Mouse (Mus musculus): ENCODE measurements around the gene Rab3gap1.

Rab3gap1 gene

DNA sequence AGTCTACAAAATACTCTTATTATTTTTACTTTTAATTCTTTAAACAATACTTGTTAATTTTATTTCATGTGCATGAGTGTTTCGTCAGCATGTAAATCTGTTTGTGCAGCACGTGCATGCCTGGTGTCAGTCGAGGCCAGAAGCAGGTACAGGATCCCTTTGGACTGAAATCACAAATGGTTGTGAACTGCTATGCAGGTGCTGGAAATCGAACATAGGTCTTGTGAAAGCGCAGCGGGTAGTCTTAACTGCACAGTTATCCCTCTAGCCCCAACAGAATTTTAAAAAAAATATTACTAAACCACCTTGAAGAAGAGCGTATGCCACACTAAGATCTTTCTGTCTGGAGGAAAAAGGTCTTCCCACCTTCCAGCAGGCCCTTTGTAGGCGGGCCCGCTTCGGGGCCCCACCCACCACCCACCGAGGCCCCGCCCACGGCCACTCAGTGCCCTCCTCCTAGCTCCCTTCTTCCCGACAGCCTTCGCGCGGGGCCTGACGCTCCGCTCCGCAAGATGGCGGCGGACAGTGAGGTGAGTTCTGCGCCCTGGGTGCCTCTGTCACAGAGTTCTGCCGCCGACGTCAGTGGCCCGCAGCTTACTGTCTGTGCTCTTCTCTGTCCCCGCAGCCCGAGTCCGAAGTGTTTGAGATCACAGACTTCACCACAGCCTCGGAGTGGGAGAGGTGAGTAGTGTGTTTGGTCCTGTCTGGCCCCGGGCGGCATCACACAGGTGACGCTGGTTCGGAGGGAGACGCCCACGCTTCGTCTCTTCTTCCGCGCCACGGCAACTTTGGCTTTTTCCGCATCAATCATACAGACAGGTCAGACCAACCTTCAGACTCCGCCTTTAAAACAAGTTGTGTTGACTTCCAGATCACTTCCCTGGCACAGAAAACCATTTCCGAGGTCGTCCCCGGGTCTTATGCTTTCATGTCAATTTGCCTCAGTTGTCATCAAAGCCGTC lies at the start of gene Rab3gap1:
Rab3gap1 (plus strand) TSS at position 474 of the 962 bp plus-strand sequence.
- DNase-seq (ENCODE audit: low spot score), result peak; percentile 86

DNA sequence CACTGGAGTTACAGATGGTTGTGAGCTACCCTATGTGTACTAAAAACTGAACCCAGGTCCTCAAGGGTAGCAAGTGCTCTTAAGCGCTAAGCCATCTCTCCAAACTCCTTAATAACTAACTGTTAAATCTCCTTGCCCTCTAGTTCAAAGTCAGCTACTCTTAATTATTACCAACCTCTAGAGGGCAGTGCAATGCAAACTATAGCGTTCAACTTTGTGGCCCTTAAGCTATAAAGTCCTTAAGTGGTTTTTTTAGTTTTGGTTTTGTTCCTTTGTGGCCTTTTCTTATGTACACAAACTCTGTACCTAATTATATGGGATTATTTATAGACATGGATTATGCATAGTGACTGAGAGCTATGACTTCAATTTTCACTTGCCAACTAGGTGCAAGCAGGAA lies 41.2 kb upstream of the Rab3gap1 start:
- no peak for DNase-seq (ENCODE audit: low spot score)

DNA sequence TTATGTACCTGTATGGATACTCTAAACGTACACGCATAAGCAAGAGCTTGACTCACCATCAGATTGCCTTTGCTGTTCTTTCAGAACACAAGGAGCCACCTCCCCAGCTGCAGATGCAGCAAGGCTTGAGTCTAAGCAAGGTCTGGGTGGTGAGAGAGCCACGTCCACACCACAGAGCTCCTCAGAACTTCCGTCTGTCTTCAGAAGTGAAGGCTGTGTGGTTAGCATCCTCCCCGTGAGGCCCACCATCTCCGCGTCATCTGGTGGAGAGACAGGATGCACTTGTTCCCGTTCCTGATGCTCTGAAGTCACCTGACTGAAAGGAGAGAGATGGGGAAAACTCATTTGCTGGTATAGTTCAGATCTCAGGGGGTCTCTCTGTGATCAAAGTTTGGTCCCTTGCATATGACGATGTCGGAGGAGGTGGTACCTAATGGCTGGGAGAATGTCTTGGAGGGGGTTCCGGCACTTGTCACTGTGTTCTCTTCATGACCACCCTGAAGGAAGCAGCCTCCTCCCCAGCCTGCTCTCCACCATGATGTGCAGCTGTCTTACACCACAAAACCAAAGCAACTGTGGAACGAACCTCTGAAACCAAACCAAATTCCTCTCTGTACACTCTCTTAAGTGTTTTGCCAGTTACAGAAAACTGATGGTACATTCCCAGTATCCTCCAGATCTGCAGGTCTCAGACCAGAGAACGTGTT lies 38.2 kb upstream of the Rab3gap1 start:
- DNase-seq (ENCODE audit: low spot score), result no peak

DNA sequence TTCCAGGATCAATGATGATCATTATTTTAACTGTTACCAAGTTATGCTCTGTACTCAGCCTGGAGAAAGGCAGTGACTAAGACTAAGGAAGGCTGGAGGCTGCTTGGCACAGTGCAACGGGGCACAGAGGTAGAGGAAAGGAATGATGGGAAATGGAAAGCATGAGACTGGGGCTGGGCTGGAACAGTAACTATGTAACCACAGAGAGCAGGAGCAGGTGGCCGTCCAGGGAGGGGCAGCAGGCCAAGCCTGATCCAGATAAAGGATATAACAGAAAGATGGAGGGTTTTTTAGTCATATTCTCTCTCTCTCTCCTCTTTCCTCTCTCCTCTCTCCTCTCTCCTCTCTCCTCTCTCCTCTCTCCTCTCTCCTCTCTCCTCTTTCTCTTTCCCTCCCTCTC lies 34.9 kb upstream of the Rab3gap1 start:
- DNase-seq (ENCODE audit: low spot score), result no peak

DNA sequence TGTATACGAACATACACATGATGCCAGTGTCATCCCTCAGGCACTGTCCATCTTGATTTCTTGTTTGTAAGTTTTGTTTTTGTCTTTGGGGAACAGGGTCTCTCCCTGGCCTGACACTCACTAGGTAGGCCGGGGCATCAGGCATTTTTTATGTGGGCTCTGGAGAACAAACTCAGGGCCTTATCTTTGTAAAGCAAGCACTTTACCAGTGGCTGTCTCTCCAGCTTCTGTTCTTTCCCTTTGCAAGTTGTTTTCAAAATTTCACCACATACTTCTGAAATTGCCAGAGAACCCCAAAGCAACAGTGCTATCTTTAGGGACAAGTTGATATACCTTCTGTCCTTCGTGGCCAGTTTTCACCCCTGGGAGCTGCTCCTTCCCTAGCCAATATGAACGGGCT lies 34.4 kb upstream of the Rab3gap1 start:
- DNase-seq (ENCODE audit: low spot score), result no peak

DNA sequence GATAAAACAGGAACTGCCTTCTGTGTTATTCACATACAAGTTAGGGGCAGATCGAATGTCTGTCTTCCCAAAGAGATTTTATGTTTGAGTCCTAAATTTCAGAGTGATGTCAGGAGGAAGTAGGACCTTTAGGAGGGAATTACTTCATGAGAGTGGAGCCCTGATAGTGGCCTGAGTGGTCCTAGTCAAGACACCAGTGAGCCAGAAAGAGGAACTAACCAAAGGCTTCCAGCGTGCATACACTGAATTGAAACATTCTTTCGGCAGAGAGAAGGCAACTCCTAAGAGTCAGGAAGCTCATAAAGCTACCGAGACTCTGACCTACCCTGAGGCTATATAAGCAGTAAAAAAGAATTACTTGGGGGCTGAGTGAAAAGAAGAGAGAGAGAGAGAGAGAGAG lies 32.0 kb upstream of the Rab3gap1 start:
- no peak for DNase-seq (ENCODE audit: low spot score)

DNA sequence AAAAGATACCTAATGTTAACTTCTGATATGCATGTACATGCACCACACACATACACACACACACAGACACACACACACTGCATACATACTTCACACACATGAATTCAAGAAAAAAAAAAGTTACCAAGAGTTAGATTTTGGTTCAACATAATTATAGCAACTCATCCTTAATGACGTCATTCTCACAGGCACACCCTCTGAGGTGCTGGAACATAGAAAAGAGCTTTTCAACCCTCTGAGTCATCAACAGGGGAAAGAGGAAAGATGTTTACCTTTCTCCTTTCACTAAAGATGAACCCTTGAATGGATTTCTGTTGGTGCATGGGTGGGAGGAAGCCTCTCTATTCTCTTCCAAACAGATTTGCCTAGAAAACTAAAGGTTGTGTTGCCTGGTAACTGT lies 30.0 kb upstream of the Rab3gap1 start:
- no peak for DNase-seq (ENCODE audit: low spot score)

DNA sequence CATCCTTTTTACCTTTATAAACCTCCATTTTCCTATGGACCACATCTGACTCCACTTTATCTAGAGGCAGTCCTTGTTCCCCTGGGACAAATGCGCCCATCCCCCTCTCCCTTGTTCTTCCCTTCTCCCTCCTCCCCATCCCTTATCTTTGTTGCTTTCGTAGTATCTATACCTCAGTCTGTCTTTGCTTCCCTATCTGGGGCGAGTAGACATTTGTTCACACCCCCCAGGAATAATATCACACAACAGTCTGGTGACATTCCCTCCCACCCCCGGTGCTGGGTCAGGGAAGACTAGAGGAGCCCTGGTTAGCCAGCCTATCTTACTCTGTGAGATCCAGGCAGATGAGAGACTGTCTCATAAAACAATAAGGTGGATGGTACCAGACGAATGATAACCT lies 23.1 kb upstream of the Rab3gap1 start:
- no peak for DNase-seq (ENCODE audit: low spot score)

DNA sequence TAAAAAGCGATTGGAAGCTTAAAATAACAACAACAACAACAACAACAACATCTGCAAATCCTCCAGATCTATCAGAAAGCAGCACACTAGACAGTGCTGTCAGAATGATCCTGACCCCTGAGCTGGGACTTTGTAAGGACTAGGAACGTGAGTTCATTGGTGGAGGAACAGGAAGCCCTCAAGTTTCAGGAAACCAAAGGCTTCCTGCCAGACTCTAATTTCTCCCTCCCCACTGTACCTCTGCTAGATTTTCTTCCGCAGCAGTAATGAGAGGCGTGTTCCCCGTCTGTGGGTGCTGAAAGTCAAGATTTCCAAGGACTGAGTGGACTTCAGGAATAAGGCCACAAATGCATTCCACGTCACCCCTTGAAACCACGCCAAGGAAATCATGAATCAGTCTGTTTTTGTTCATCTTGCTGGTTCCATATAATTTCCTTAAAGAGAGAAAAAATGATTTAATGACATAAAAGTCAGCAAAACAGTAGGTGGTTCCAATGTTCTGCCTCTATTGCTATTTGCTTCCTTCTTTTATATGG lies 18.4 kb upstream of the Rab3gap1 start:
- DNase-seq (ENCODE audit: low spot score), result no peak

DNA sequence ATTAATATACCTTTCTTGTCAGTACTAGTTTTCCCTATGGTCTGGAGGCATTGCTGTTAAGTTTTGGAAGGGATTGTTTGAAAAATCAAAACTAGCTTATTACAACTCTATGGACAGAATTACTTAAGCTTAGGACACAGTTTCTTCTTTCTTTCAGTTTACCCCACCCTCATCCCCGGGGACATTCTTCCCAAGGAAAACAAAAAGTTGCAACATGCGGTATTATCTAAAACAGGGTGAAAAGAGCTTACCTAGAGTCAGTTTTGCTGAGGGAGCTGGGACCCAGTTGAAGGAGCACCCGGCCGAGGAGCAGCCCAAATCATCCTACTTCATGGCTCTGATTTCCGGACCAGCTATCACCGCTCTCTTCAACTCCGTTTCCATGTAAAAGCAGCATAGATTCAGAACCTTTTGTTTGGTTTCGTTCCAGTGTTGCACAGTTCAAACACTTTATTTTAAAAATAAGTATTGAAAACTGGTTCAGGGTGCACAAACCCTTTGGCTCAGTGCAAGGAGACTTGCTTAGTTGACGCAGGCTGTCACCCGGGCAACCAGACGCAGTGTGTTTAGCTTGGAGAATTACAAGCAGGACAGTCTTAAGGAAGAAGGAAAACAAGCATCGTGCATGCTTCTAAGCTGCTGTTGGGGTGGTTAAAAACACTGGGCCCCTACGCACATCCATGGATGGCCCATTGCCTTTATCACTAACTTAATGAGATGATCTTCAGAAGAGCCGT lies 13.9 kb upstream of the Rab3gap1 start, which contains the start of gene Map3k19:
Map3k19 (minus strand) TSS at position 546 of the 737 bp plus-strand sequence.
- no peak for DNase-seq (ENCODE audit: low spot score)

DNA sequence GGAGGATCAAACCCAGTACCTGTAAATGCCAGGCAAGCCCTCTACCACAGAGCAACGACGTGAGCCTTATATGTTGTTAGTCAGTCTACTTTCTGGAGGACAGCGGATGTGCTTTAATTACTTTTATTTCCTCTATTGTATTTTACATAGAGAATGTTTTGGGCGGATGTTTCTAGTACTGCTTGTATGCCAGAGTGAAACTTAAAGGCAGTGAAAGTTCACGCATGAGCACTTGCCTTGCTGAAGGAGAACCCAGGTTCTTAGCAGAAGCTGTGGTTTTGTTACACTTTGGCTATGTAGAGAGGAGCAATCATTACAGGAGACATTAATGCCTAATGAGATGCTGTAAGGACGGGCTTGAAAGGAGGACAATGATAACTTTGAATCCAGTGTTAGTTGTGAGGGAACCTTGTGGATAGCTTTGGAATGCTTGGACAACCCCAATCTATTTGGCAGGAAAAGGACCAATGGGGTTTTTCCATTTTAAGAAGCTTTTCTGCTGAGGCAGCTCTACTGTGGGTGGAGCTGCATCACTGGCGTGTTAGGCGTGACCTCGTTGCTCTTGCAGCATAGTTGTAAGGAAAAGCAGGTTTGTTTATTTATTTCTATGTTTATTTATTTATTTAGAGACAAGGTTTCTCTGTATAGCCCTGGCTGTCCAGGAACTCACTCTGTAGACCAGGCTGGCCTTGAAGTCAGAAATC lies 9.5 kb upstream of the Rab3gap1 start:
- DNase-seq (ENCODE audit: low spot score), result no peak

DNA sequence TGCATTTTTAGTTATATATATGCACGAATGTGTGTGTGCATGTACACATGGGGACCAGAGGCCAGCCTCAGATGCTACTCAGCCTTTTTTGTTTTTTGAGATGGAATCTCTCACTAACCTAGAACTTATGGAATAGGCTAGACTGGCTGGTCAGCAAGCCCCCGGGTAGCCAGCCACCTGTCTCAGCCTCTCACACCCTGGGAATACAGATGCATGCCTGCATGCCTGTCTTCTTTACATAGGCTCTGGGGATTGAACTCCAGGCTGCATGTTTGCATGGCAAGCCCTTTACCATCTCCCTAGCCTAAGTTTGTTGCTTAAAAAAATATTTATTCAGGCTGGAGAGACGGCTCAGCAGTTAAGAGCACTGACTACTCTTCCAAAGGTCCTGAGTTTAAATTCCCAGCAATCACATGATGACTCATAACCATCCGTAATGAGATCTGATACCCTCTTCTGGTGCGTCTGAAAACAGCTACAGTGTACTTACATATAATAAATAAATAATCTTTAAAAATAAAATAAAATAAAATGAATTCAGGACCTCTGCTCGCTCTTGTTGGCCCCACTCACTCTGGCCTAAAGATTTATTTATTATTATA lies 8.7 kb upstream of the Rab3gap1 start:
- no peak for DNase-seq (ENCODE audit: low spot score)

DNA sequence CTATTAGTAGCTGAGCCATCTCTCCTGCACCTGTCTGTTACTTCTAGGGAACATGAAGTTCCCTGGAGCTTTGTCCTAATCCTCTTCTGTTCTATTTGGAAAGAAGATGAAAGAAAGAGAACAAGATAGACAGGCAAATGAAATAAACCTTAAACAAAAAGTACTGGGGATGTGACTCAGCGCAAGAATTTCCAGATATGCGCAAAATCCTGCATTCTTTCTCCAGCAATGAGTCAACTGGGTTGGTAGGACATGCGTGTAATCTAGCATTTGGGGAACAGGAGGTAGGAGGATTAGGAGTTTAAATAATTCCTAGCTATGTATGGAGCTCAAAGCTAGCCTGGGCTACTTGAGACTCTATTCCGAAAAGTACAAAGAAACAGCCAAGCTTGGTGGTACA lies 8.1 kb upstream of the Rab3gap1 start:
- no peak for DNase-seq (ENCODE audit: low spot score)

DNA sequence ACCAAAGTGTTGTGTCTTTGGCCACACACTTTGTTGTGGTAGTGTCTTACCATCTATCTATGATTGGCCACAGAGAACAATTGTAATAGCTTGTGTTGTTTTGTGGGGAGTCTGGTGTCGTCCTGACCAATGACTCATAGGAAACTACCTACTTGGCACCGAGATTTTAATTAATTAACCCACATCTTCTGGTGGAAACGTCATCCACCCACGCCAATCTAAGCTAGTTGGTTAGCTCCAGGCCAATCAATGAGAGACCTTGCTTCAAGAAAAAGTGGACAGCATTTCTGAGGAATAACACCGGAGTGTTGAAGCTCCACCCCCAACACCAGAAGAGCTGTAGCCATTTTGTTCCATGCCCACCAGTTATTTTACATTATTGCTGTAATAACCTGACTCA lies 6.7 kb upstream of the Rab3gap1 start:
- DNase-seq (ENCODE audit: low spot score), result no peak

DNA sequence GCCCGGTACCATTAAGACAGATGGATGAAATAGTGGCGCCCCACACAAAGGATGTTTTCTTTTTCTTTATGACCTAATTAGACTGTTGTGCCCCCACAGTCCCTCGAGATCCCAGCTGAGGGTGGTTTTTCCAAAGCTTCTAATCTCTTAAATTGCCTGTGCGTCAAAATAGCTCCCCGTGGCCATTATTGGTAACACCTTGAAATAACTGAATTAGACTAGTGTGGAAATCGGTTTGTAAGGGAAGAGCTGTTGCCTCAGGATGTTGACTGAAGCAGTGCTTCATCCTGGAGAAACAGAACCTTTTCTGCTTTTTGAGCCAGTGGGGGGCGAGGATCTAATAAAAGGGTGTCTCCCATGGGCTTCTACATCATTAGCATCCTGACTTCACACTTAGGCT lies 4.8 kb upstream of the Rab3gap1 start:
- no peak for DNase-seq (ENCODE audit: low spot score)

DNA sequence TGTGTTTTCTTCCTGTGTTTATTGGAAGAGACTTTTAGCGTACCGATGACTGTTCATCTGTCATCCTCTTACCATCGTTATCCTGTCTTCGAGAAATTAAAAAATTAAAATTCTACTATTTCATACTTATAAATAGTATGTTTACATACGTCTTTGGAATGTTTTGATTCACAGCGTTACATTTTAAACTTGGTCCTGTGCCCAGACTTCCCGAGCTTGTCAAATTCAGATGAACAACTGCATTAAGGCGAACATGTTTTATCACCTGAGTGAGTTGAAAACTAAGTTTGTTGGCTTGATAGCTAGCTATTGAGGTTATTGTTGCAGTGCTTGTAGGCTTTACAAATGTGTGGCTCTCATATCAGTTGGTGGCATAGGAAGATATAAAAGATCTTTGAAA lies 703 bp downstream of the Rab3gap1 start:
- no peak for DNase-seq (ENCODE audit: low spot score)

DNA sequence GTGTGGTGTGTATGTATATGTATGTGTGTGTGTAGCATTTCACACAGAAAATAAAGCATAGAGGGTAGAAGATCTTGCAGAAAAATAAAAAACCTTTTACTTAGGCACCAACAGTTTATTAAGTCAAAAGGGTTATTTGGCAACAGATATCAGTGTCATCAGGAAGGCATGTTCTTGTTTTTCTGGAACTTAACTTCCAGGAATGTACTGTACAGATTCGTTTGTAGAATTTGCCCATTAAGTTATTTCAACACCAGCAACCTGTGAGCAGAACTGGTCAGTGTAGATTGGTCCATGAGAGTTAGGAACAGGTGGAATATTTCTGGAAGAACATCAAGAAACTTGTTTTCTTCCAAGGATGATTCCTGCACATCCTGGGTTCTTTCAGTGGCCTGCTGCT lies 30.8 kb downstream of the Rab3gap1 start:
- DNase-seq (ENCODE audit: low spot score), result no peak

DNA sequence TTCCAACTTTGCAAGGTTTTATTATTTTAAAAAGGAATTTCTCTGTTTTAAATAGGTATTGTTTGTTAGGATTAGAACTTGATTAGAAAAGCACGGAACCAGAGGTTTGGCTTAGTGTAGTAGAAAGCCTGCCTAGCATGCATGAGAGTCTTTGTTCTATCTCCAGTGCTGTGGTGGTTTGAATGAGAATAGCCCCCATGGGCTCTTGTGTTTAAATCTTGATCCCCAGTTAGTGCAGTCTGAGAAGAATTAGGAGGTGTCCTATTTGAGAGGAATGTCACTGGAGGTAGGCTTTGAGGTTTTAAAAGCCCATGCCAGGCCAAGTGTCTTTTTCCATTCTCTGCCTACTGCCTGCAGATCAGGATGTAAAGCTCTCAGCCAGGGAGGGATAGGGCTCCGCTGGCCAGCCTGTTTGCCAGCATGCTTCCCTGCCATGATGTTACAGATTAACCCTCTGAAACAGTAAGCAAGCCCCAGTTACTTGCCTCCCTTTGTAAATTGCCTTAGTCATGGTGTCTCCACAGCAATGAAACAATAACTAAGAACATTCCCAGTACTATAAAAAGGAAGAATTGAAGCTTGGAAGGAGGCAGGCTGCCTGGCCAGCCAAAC lies 36.3 kb downstream of the Rab3gap1 start:
- no peak for DNase-seq (ENCODE audit: low spot score)

DNA sequence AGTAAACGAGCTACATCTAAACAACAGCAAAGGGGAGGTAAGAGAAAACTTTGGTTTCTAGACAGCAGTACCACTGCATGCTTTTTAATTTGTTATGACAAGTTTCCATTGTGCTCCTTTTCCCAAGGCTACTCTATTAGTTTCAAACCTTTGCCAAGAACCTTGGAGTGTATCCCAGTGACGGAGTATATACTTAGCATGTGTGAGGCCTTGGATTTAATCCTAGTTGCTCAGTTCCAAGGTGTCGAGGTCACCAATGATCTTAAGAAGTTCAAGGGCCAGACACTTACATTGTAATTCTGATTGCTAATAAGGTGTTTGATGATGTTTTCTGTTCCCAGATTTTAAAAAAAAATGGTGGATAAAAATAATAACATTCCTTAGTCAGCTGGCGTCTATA lies 44.5 kb downstream of the Rab3gap1 start:
- no peak for DNase-seq (ENCODE audit: low spot score)

DNA sequence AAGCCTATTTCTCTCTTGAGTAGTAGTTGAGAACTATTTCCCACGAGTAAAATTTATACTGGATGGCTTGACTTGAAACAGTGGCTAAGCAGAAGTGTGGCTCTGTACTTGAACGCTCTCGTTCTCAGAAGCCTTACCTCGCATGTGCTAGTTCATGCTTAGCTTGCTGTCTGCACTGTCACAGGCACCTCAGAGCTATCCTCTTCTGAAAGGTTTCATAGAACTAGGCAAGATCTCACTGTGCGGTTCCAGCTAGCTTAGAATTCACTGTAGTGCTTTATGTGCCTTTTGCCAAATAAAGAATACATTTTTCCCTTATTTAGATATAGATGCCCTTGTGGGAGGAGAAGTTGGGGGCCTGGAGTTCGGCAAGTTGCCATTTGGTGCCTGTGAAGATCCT lies 46.7 kb downstream of the Rab3gap1 start:
- DNase-seq (ENCODE audit: low spot score), result no peak

DNA sequence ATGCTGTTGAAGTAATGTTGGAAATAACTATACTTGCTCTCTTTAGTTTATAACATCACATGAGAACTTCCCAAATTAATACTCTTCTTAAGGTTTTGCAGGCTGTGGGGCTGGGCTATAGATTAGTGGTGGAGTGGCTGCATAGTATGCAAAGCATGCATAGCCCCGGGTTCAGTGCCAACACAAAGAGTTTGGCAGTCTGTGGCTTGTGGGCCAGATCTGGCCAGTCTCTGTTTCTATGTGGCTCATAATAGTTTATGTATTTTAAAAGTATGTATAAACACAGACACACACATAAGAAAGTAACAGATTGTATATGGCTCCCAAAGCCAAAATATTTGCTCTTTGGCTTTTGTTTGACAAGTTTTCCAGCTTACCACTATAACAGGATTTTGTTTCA lies 47.2 kb downstream of the Rab3gap1 start:
- DNase-seq (ENCODE audit: low spot score), result no peak

All from spleen, adult 12 weeks (tissue).